Mouse (Mus musculus): Measurements from ENCODE around the gene Abcd4. TPM values are rescaled to one million over a fixed set of nuclear protein-coding genes. Genes with fewer than 3 reads are reported as not detected.
A peak's percentile ranks its signal among the peaks of the same experiment; 100 is the strongest.

Abcd4 gene
- polyA plus RNA-seq, 1 experiment from 2014 or later, result 8.7 TPM

GRCm38 (mm10) chr12:84617663-84618062, 450 bp upstream of the Abcd4 start:
- Histone ChIP-seq H3K9ac (replicated peaks; ENCODE audit: low read length) (peak overlapping the region; percentile 32; the same call in 1 of the 2 replicates), H3K4me1 (ENCODE audit: control insufficient read depth, insufficient read depth, low read length) (no peaks in the 10 kb centered on the region), H3K9me3 (ENCODE audit: control insufficient read depth, low read length) (no peaks in the 10 kb centered on the region), H3K4me3 (replicated peaks; ENCODE audit: low read depth, low read length) (peak overlapping the region; percentile 70), H3K27me3 (ENCODE audit: control insufficient read depth, insufficient read depth, low read length) (no peaks in the 10 kb centered on the region), H3K4me2 (ENCODE audit: low read length) (peak overlapping the region; percentile 67), H3K27ac (replicated peaks; ENCODE audit: low read depth, low read length) (no peak overlapping the region), H3K36me3 (ENCODE audit: control insufficient read depth, insufficient read depth, low read length) (no peaks in the 10 kb centered on the region)
- DNase-seq (no peak), ATAC-seq (ENCODE audit: low FRiP score, low TSS enrichment) (peak; percentile 56; the same call in 1 of the 2 replicates)
- WGBS, result 7% methylated on average over 10 of the region's 10 CpGs

DNA sequence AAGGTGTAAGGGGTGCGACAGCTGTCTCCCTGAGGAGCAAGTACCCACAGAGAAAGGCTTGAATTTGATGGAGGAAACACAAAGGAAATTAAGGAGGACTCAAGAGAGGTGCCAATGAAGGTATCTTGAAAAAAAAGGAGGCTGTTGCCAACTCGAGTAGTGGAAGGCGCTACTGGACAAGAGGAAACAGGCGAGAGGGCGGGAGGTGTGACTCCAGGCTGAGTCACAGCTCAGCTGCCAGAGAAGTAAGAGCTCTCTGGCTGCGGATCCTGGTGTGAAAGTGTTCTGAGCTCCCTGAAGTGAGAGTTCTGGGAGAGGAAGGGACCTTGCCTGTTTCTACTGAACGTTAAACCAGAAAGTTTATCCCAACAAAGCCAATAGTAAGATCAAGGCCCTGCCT, 2.7 kb downstream of the Abcd4 start:
- Histone ChIP-seq H3K4me3 (replicated peaks; ENCODE audit: low read depth, low read length) (no peak overlapping the region), H3K4me2 (ENCODE audit: low read length) (no peak overlapping the region), H3K27me3 (ENCODE audit: control insufficient read depth, insufficient read depth, low read length) (no peaks in the 10 kb centered on the region), H3K36me3 (ENCODE audit: control insufficient read depth, insufficient read depth, low read length) (peaks cover 4% of the 10 kb centered on the region; the same call in 1 of the 2 replicates), H3K27ac (replicated peaks; ENCODE audit: low read depth, low read length) (no peak overlapping the region), H3K9ac (replicated peaks; ENCODE audit: low read length) (no peak overlapping the region), H3K9me3 (ENCODE audit: control insufficient read depth, low read length) (no peaks in the 10 kb centered on the region), H3K4me1 (ENCODE audit: control insufficient read depth, insufficient read depth, low read length) (no peaks in the 10 kb centered on the region)
- 84% methylated on average over 7 of the region's 7 CpGs for WGBS
- DNase-seq (no peak), ATAC-seq (ENCODE audit: low FRiP score, low TSS enrichment) (no peak)

DNA sequence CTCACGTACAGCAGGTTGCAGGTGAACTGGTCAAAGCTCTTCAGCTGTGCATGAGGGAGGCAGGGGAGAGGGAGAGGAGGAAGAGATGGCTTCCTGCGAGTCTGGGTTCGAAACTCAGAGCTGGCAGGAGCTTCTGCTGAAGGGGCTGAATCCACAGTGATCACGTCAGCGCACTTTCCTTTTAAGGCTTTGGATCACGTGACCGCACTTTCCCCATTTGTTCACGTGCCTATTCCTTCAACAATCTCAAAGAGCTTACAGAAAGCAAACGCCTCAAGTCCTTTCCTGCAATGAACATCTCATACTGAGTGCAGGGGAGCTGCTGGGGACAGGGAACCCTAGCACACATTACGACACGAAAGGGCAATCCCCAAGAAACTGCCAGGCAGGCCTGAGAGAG, 3.2 kb downstream of the Abcd4 start:
- ATAC-seq (ENCODE audit: low FRiP score, low TSS enrichment) (no peak), DNase-seq (no peak)
- H3K9me3 ChIP-seq (ENCODE audit: control insufficient read depth, low read length), result no peaks in the 10 kb centered on the region
- no peaks in the 10 kb centered on the region for H3K27me3 ChIP-seq (ENCODE audit: control insufficient read depth, insufficient read depth, low read length)
- no peak overlapping the region for H3K4me2 ChIP-seq (ENCODE audit: low read length)
- H3K36me3 ChIP-seq (ENCODE audit: control insufficient read depth, insufficient read depth, low read length), result peaks cover 4% of the 10 kb centered on the region; the same call in 1 of the 2 replicates
- 91% methylated on average over 11 of the region's 11 CpGs for WGBS
- no peaks in the 10 kb centered on the region for H3K4me1 ChIP-seq (ENCODE audit: control insufficient read depth, insufficient read depth, low read length)
- H3K27ac ChIP-seq (replicated peaks; ENCODE audit: low read depth, low read length), result no peak overlapping the region
- no peak overlapping the region for H3K9ac ChIP-seq (replicated peaks; ENCODE audit: low read length)
- H3K4me3 ChIP-seq (replicated peaks; ENCODE audit: low read depth, low read length), result no peak overlapping the region

- no peaks in the 10 kb centered on the region for H3K9me3 ChIP-seq (ENCODE audit: control insufficient read depth, low read length)
- no peak overlapping the region for H3K4me2 ChIP-seq (ENCODE audit: low read length)
- no peak overlapping the region for H3K9ac ChIP-seq (replicated peaks; ENCODE audit: low read length)
- no peaks in the 10 kb centered on the region for H3K4me1 ChIP-seq (ENCODE audit: control insufficient read depth, insufficient read depth, low read length)
- 72% methylated on average over 8 of the region's 8 CpGs for WGBS
- H3K36me3 ChIP-seq (ENCODE audit: control insufficient read depth, insufficient read depth, low read length), result peaks cover 7% of the 10 kb centered on the region; the same call in 1 of the 2 replicates
- no peaks in the 10 kb centered on the region for H3K27me3 ChIP-seq (ENCODE audit: control insufficient read depth, insufficient read depth, low read length)
- H3K4me3 ChIP-seq (replicated peaks; ENCODE audit: low read depth, low read length), result no peak overlapping the region
- ATAC-seq (ENCODE audit: low FRiP score, low TSS enrichment) (no peak), DNase-seq (no peak)
- no peak overlapping the region for H3K27ac ChIP-seq (replicated peaks; ENCODE audit: low read depth, low read length)
Measured at GRCm38 (mm10) chr12:84612518-84612917, 4.7 kb downstream of the Abcd4 start.

DNA sequence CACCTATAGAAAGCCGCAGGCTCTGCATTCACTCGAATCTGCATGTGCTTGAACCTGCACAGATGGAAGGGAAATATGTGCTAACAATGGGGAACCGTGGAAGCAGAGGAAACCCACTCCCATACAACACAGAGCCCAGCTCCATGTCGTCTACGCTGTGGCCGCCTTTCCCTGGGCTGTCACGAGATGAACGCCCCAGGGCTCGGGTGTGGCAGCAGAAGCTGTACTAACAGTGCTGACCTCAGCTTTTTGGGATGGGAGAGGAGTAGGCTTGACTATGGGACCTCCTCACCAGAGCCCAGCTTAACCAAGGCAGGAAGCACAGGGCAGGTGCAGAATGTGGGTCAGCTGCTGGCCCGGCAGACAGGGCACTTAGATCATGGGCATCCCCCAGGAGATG, 5.5 kb downstream of the Abcd4 start:
- peaks cover 7% of the 10 kb centered on the region; the same call in 1 of the 2 replicates for H3K36me3 ChIP-seq (ENCODE audit: control insufficient read depth, insufficient read depth, low read length)
- no peaks in the 10 kb centered on the region for H3K9me3 ChIP-seq (ENCODE audit: control insufficient read depth, low read length)
- no peak overlapping the region for H3K27ac ChIP-seq (replicated peaks; ENCODE audit: low read depth, low read length)
- no peak for ATAC-seq (ENCODE audit: low FRiP score, low TSS enrichment)
- no peak overlapping the region for H3K4me2 ChIP-seq (ENCODE audit: low read length)
- 92% methylated on average over 10 of the region's 10 CpGs for WGBS
- DNase-seq, result no peak
- H3K4me3 ChIP-seq (replicated peaks; ENCODE audit: low read depth, low read length), result no peak overlapping the region
- no peaks in the 10 kb centered on the region for H3K27me3 ChIP-seq (ENCODE audit: control insufficient read depth, insufficient read depth, low read length)
- no peak overlapping the region for H3K9ac ChIP-seq (replicated peaks; ENCODE audit: low read length)
- H3K4me1 ChIP-seq (ENCODE audit: control insufficient read depth, insufficient read depth, low read length), result no peaks in the 10 kb centered on the region

DNA sequence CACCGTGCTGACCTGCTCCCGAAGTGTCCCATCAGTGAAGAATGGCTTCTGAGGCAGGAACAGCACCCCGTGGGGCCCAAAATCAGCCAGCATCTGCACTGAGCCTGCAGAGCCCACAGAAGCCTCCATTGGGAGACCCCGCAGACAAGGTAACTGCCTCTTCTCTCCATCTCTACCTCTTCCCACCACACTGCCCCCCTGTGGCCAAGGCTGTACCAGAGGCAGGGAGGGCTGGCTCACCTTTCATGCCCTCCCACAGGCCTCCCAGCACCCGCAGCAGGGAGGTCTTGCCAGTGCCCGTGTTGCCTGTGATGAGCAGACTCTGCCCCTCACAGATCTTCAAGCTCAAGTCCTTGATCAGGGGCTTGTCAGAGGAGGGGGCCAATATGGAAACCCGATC, 11.4 kb downstream of the Abcd4 start:
- H3K27me3 ChIP-seq (ENCODE audit: control insufficient read depth, insufficient read depth, low read length), result no peaks in the 10 kb centered on the region
- no peak overlapping the region for H3K4me2 ChIP-seq (ENCODE audit: low read length)
- H3K36me3 ChIP-seq (ENCODE audit: control insufficient read depth, insufficient read depth, low read length), result peaks cover 17% of the 10 kb centered on the region
- H3K4me1 ChIP-seq (ENCODE audit: control insufficient read depth, insufficient read depth, low read length), result no peaks in the 10 kb centered on the region
- no peak overlapping the region for H3K27ac ChIP-seq (replicated peaks; ENCODE audit: low read depth, low read length)
- DNase-seq (no peak), ATAC-seq (ENCODE audit: low FRiP score, low TSS enrichment) (no peak)
- 82% methylated on average over 7 of the region's 7 CpGs for WGBS
- H3K4me3 ChIP-seq (replicated peaks; ENCODE audit: low read depth, low read length), result no peak overlapping the region
- H3K9me3 ChIP-seq (ENCODE audit: control insufficient read depth, low read length), result no peaks in the 10 kb centered on the region
- no peak overlapping the region for H3K9ac ChIP-seq (replicated peaks; ENCODE audit: low read length)

DNA sequence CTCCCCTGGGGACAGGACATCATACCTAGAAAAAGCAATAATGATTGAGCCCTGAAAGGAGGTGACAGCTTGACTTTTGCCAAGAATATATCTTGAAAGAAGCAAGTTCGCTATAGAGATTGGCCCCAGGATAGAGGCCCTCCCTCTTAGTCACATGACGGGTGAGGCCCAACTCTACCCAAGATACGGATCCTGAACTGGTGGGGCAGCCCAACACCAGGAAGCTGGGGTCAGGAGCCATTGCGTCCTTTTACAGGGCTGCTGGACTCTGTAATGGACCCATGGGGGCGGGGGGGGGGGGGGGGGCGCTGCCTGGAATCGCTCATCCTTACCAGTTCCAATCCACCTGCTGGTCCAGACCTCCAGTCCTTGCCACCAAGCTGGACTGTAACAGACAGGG, 13.2 kb downstream of the Abcd4 start:
- Histone ChIP-seq H3K9ac (replicated peaks; ENCODE audit: low read length) (no peak overlapping the region), H3K9me3 (ENCODE audit: control insufficient read depth, low read length) (no peaks in the 10 kb centered on the region), H3K4me3 (replicated peaks; ENCODE audit: low read depth, low read length) (no peak overlapping the region), H3K4me2 (ENCODE audit: low read length) (no peak overlapping the region), H3K27me3 (ENCODE audit: control insufficient read depth, insufficient read depth, low read length) (no peaks in the 10 kb centered on the region), H3K36me3 (ENCODE audit: control insufficient read depth, insufficient read depth, low read length) (peaks cover 17% of the 10 kb centered on the region), H3K27ac (replicated peaks; ENCODE audit: low read depth, low read length) (no peak overlapping the region), H3K4me1 (ENCODE audit: control insufficient read depth, insufficient read depth, low read length) (no peaks in the 10 kb centered on the region)
- DNase-seq (no peak), ATAC-seq (ENCODE audit: low FRiP score, low TSS enrichment) (no peak)
- WGBS, result 89% methylated on average over 7 of the region's 7 CpGs

DNA sequence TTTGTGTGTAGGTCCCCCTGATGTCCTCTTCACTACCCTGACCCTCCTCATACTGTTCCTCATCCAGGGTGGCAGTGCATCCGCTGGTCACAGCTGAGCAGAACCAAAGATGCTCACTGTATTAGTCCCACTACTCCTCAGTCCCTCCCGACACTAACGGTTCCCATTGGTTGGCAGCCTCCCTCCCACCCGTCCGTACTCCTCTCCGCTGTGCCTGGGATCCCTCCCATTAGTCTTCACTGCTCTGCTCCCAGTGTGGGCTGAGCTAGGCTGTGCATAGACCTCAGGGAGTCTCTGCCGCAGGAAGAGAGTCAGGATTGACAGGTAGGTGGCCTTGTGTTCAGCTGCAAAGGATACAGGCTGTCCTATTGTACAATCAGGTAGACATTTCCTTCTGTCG, 18.9 kb downstream of the Abcd4 start:
- peaks cover 6% of the 10 kb centered on the region; the same call in 1 of the 2 replicates for H3K36me3 ChIP-seq (ENCODE audit: control insufficient read depth, insufficient read depth, low read length)
- H3K9ac ChIP-seq (replicated peaks; ENCODE audit: low read length), result no peak overlapping the region
- no peaks in the 10 kb centered on the region for H3K4me1 ChIP-seq (ENCODE audit: control insufficient read depth, insufficient read depth, low read length)
- DNase-seq (no peak), ATAC-seq (ENCODE audit: low FRiP score, low TSS enrichment) (no peak)
- no peak overlapping the region for H3K27ac ChIP-seq (replicated peaks; ENCODE audit: low read depth, low read length)
- no peaks in the 10 kb centered on the region for H3K9me3 ChIP-seq (ENCODE audit: control insufficient read depth, low read length)
- H3K4me2 ChIP-seq (ENCODE audit: low read length), result no peak overlapping the region
- no peak overlapping the region for H3K4me3 ChIP-seq (replicated peaks; ENCODE audit: low read depth, low read length)
- no peaks in the 10 kb centered on the region for H3K27me3 ChIP-seq (ENCODE audit: control insufficient read depth, insufficient read depth, low read length)
- 19% methylated on average over 8 of the region's 8 CpGs for WGBS

DNA sequence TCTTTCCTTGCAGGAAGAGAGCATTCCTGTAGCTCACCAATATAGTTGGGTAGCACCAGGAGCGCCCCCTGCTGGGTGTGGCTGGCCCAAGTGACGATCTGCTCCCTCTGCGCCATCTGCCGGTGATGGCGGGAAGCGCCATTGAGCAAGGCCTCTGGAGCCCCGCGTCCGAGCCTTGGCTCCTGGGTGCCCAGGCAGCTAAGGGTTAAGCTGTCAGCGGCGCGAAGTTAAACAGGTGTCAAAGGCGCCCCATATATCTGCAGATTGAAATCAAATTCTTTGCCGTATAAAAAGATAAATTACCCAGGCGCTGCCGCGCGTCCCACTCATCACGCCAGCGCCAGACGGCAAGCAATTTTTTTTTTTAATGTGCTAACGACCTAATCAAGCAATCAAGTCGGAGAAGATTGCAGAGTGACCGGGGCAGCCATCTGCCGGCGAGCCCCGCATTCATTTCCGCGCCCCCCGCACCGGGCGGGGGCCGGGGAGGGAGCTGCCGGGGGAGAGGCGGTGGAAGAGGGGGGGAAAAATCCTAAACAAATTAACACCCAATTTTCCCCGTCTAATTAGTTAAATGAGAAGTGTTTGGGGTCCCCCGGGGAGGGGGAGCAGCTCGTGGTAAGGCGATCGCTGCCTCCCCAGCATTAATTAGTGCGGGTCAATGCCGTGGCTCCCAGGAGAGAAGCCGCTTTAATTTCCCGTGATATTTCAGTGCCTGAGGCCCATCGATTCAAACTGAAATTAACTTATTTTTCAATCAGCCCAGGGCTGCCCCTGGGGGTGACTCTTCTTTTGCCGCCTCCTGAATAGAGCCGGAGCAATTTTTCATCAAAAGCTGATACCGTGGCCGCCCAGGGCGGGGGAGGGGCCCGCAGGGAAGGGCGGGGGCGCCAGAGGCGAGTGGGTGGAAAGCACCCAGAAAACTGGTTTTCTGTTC, 27.1 kb downstream of the Abcd4 start:
- ATAC-seq (ENCODE audit: low FRiP score, low TSS enrichment) (peak; percentile 69), DNase-seq (peak; percentile 96)
- WGBS, result under 1% methylated on average over 54 of the region's 54 CpGs
- Histone ChIP-seq H3K36me3 (ENCODE audit: control insufficient read depth, insufficient read depth, low read length) (no peaks in the 10 kb centered on the region), H3K27ac (replicated peaks; ENCODE audit: low read depth, low read length) (peak overlapping the region; percentile 9; the same call in 1 of the 2 replicates), H3K4me1 (ENCODE audit: control insufficient read depth, insufficient read depth, low read length) (0 out of 2 replicates have a peak, but pooled peaks cover 4% of the 10 kb centered on the region), H3K9me3 (ENCODE audit: control insufficient read depth, low read length) (no peaks in the 10 kb centered on the region), H3K4me2 (ENCODE audit: low read length) (peak overlapping the region; percentile 91), H3K27me3 (ENCODE audit: control insufficient read depth, insufficient read depth, low read length) (no peaks in the 10 kb centered on the region; the same call in 1 of the 2 replicates), H3K9ac (replicated peaks; ENCODE audit: low read length) (peak overlapping the region; percentile 63), H3K4me3 (replicated peaks; ENCODE audit: low read depth, low read length) (peak overlapping the region; percentile 46)
